Mouse (Mus musculus) layer of hippocampus, adult 9-11 months (tissue): ENCODE data around the gene Use1.
A peak's percentile ranks its signal among the peaks of the same experiment; 100 is the strongest.

Experiments
- DNase-seq: peaks from one replicate; pipeline ENCODE4 v3.0.0; 2022

Gene Use1

DNA sequence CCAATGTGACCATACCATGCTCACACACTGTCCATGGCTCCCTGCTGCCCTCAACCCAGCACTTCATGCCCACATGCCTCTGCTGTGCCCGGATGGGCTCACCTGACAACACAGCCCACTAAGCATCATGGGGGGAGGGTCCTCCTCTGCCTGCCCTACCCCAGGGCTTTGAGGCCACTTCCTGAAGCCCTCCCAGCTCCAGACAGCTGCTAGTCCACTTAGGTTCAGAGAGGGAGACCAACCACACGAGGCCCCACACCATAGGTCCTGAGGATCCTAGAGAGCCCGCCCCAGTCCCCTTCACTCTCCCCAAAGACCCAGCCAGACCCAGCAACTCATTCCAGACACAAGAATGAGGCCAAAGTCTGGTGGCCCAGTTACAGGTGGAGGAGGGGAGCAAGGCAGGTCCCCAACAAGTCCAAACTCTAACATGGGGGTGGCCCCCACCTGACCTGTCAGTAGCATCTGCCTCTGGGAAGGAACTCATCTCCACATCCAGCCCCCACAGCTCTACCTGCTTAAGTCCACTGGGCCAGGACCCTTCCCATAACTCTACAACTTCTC lies 12.9 kb downstream of the Use1 start:
- DNase-seq, result no peak

- no peak for DNase-seq
These were observed 13.8 kb downstream of the Use1 start for GRCm38 (mm10) chr8:71380178-71381171.

DNA sequence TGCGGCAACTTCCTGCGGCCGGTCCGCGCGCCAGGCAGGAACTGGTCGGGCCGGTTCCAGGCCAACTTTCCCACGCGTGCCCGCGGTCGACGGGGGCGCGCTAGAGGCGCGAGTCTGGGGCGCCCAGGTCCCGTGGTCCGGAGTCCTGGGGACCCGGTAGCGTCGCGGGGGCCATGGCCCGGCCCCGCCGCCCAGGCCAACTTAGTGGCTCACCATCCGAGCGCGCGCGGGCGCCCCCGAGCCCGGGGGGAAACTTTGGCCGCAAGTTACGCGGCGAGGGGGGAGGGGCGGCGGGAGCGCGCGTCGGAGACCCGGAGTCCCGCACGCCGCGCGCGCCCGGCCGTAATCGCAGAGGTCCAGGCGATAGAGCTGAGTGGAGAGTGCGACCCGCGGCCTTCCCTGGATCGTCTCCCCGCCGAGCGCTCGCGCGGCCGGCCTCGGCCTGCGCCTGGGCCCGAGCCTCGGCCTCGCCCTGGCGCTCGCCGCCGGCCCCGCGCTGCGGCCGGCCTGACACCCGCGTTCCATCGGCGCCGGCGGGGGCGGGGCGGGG lies 14.8 kb downstream of the Use1 start, which contains the start of gene Nr2f6:
Gene Nr2f6, minus strand, starts transcription at position 540 of the 550 bp plus-strand sequence.
- peak; percentile 60 for DNase-seq

DNA sequence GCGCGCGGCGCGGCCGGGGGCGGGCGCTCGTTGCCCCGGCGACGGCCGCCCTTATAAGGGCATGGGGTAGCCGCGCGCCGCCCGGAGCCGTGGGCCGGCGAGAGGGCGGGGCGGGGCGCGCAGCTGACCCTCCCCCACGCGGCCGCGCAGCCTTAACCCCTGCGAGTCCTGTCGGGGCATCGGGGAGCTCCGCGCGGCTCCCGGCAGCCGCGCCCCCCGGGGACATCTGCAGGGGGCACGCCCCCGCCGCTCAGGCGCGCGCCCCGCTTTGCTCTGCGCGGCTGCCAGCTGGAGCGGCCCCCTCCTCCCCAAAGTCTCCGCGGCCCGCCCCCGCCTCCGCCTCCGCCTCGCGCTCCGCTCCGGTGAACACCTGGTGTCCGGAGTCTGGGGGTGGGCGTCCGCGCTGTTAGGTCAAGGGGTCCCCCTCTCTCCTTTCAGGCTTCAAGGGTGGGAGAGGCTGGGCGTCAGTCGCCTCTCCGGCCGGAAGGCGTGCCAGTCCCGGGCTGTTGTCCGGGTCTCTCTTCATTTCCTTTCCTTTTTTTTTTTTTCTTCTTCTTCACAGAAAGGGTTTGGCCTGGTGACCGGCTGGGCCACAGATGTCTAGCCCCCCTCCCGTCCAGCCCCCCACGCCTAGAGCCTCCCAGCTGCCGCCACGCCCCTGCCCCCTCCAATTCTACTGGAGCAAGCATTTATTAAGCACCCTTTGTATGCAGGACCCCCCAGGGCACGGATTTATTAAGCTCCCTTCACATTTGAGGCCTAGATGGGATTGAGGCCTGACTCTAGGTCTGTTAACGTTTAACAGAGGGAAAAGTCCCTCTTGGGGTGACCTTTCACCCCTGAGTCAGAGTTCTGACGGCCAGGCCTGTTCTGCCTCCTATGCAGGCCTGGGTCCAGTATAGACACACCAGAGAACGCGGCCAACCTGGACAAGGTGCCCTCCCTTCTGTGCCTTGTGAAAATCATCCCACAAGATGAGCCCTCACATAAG lies 15.6 kb downstream of the Use1 start:
- DNase-seq, result peak; percentile 89

DNA sequence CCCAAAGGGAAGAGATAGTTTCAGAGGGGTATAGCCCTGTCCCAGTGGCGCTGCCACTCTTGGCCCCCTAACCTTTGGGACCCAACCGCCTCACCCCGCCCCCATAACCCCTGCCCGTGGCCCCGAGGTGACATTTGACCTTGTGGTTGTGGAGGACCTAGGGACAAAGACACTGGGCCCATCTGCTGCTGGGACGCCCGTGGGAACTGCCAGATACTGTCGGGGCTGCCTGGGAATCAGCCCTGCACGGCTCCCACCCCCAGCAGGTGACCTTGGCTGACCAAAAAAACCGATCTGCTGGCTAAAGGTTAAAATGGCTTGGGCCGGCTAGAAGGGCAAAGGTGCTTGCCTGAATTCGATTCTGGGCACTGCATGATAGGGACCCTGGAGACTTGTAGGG lies 16.7 kb downstream of the Use1 start:
- DNase-seq, result no peak

DNA sequence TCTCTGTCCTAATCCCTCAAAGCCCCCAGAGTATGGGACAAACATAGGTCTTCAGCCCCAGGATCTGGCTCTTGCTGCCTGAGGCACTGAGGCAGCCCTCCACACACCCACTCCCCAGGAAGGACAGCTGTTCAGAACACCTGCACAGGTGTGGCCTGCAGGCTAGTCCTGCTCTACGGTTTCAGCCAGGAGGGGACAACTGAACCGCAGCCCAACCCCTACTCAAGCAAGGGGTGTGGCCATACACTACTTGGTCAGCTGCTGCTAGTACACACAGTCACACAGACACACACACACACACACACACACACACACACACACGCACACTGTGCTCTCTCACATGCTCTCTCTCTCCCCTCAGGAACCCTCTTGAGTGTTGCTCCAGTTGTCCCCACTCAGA lies 17.2 kb downstream of the Use1 start:
- no peak for DNase-seq

DNA sequence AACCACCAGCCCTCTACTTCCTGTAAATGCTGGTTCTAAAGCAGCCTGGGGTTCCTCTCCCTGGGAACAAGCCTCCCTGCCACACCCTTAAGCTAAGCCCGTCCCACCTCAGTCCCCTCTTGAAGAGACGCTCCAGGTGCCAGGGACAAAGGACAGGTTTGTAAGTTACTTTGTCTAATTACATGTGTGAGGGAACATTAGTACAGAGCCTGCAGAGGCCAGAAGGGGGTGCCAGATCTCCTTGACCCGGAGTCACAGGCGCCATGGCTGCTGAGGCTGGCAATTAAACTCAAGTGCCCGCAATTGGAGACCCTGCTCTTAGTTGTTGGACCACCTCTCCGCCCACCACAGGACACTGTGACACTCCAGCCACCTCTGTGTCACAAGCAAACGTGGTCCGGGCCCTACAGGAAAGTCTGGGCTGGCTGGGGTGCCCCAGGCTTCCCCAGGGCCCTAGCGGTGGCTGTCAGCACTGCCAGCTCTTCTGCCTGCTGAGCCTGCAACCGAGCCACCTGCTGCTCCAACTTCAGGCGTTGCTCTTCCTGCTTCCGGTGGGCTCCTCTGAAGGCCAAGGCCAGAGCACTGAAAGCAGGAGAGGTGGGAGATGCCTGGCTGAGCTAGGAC lies 18.7 kb downstream of the Use1 start:
- DNase-seq, result no peak

- no peak for DNase-seq
These were observed 21.6 kb downstream of the Use1 start for GRCm38 (mm10) chr8:71388267-71388666.

GRCm38 (mm10) chr8:71391696-71392095 lies 25.0 kb downstream of the Use1 start:
- no peak for DNase-seq

- no peak for DNase-seq
These were observed 25.7 kb downstream of the Use1 start for GRCm38 (mm10) chr8:71392391-71392790.

GRCm38 (mm10) chr8:71392871-71393270 lies 26.2 kb downstream of the Use1 start:
- DNase-seq, result no peak

DNA sequence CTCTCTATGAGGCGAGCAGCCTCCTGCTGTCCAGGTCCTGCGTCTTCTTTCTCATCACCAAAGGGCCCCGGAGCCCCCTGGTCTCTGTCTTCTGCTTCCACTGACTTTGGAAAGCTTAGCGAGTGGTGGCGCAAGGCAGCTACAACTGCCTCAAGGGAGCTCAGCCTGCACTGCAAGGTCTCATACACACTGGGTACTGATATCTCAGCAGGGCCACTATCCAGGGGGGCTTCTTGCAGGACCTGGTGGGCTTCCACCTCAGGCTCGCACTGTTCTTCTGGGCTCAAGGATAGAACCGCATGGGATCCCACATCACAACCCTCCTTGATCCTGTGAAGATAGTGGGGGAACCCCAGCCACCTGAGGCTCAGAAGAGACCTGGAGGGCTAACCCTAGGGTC lies 27.8 kb downstream of the Use1 start:
- no peak for DNase-seq

DNA sequence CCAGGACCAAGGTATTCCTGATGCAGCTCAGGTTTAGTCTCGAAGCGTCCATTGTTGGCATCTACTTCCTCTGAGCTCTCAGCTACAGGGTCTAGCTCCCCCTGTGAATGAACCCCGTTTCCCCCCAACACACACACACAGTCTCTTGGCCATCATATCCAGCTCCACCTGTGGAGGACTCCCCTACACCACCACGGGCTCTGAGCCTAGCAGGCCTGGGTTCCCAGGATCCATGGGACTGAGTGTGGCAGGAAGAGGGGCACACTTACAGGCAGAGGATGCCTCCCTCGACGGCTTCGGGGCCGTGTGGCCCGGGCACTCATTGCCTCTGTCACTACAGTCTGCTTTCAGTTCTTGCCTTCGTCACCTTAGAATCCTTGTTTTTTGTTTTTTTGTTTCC lies 28.4 kb downstream of the Use1 start:
- no peak for DNase-seq

DNA sequence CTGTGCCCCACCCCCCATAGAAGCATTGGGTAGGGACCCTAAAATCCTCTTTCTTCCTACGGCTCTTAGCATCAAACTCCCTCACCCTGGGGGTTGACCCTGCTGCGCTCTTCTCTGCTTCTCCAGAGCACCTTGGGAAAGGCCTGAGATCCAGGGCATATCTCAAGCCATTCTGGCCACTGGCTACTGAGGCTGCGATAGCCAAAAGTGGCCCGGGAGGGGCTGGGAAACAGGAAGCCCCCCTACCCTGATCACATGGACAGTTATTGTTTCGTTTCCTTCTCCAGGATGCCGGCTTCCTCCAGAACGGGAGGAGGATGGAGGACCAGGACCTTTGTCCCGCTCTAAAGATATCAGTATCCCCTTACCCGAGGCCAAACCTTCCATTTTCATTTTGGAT lies 29.0 kb downstream of the Use1 start, which contains the start of gene Ushbp1:
Gene Ushbp1, minus strand, starts transcription at position 174 of the 400 bp plus-strand sequence.
- DNase-seq, result no peak

GRCm38 (mm10) chr8:71396639-71397305 lies 30.1 kb downstream of the Use1 start, which contains the start of gene Babam1:
Babam1 (plus strand) TSS chr8:71396861.
- peak; percentile 97 for DNase-seq

- no peak for DNase-seq
These were observed 31.1 kb downstream of the Use1 start for GRCm38 (mm10) chr8:71397701-71398100.

DNA sequence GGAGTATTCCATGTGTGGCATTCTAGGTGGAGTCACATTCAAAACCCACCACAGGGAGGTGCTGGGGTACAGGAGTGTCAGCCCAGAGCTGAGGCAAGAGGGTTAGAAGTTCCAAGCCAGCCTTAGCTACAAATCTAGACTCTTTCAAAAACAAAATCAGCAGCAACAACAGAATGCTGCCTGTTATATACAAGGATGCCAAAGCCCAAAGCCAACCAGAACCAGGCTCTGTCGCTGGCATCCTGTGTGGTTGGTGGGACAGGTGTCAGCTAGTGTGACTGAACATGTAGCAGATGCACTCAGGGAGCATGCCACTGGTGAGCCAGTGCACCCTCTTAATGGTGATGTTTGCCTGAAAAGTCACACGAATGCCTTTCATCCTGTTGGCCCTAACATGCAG lies 34.2 kb downstream of the Use1 start:
- DNase-seq, result no peak

DNA sequence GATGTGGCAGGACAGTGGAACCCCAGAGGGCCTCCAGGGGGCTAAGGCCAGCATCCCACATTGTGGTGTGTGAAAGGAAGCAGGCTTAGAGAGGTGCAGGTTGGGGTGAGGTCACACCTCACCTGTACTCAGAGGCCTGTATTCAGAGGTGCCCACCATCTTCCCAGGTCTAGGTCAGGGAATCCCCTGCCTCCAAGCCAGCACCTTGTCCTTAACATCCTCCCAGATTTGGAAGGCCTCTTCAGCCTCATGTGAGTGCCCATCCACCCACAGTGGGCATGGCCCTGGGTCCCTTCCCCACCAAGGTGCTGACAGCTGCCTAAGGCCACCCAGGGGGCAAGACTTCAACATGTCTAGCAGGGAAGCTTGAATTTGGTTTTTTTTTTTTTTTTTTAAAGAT lies 34.8 kb downstream of the Use1 start:
- no peak for DNase-seq

DNA sequence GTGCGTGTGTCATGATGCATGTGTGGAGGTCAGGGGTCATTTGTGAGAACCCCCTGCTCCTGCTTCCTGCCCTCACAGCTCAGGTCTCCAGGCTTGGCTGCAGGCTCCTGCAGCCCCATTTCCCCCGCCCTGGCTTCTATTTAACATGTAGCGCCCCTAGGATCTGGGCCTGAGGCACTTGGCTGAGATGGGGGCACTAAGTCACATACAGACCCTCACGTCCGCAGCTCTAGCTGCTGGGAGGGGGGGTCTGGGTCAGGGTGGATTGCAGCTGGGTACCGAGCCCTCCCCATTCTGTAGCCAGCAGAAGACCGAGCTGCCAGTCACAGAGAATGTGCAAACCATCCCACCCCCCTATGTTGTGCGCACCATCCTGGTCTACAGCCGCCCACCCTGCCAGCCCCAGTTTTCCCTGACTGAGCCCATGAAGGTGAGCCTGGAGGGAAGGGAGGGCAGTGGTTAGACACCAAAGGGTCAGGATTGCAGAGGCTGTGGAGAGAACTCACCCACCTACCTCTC lies 35.9 kb downstream of the Use1 start:
- DNase-seq, result no peak

- DNase-seq, result no peak
These were observed 36.6 kb downstream of the Use1 start for GRCm38 (mm10) chr8:71403107-71403885.
